Mouse (Mus musculus): ENCODE results near the gene Bin2.

Gene Bin2

DNA sequence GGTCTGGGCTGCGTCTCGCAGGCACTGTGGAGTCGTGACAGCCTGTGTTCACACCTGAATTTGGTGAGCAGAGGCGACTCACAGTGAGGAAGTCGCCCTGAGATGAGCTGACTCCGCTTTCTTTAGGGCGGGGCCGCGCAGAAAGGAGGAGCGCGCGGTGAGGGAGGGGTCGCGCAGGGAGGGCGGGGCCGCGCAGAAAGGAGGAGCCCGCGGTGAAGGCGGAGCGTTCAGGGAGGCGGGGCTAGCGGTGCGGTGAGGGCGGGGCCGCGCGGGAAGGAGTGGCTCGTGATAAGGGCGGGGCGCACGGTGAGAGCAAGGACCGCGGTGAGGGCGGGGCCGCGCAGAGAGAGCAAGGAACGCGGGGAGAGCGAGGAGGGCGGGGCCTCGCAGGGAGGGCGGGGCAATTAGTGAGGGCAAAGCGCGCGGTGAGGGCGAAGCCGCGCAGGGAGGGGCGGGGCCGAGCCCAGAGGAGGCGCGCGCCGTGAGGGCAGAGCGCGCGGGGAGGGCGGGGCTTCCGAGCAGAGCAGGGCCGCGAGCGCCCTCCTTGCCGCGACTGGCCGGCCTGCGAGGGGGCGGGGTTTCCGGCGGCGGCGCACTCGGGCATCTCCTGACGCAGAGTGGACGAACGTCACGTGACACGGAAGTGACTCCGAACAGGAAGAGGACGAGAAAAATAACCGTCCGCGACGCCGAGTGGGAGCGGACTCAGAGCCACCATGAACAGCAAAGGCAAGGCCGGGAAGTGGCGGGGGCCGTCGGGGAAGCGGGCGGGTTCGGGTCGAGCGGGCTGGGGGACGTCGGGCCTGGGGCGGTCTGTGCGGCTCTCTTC is 54.1 kb downstream of the Bin2 start, which contains the start of gene Dazap2:
TSS of gene Dazap2 (plus strand) at position 354 of the 829 bp plus-strand sequence.
- DNase-seq: peak; percentile 99

GRCm38 (mm10) chr15:100614218-100614995 is 54.9 kb downstream of the Bin2 start:
- no peak for DNase-seq

DNA sequence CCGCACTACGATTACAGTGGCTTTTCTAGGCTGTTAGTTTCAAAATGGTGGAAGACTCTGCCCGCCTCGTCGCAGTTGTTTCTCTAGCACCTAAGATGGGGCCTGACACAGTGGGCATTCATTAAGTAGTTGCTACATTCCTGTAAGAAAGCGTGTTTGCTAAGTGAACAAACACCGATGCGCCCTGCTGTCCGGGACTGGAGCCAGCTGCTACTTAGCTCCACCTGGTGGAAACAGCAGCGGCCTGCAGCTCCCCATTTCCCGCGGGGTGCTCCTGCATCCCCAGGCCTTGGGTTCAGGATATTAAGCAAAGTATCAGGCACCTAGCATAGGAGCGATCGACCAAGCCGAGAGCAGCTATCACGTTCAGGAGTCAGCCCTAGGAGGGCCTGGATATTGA is 55.8 kb downstream of the Bin2 start:
- DNase-seq: peak; percentile 72 to 73

- peak; percentile 61 to 64 for DNase-seq
These were observed 56.9 kb downstream of the Bin2 start for GRCm38 (mm10) chr15:100612432-100612831.

GRCm38 (mm10) chr15:100611951-100612350 is 57.4 kb downstream of the Bin2 start:
- DNase-seq: no peak

DNA sequence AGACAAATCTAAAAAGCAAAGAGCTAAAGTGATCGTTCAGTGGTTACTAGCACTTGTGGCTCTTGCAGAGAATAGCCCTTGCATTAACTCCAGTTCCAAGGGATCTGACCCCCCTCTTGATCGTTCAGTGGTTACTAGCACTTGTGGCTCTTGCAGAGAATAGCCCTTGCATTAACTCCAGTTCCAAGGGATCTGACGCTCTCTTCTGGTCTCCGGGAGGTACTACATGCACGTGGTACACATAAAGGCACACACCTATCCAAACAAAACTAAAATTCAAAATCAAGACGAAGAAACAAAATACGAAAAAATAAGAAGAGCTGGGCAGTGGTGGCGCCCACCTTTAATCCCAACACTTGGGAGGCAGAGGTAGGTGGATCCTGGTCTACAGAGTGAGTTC is 62.7 kb downstream of the Bin2 start:
- DNase-seq: peak in 1 of 2 experiments; percentile 43

DNA sequence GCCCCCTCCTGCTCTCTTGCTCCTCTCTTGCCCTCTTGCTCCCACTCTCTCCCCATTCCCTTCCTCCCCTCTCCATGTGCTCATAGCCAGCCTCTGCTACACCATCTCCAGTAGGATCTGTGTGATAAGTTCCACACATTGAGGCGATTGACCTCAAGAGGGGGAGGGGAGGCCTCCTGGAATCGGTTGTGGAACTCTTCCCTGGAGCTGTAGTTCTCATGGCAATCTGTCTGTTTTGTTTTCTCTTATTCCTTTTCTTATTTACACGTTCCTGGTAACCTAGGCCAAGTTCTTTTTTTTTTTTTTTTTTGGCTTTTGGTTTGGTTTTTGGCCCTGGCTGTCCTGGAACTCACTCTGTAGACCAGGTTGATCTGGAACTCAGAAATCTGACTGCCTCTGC is 67.7 kb downstream of the Bin2 start:
- no peak for DNase-seq

- no peak for DNase-seq
These were observed 68.6 kb downstream of the Bin2 start for GRCm38 (mm10) chr15:100600696-100601272.

DNA sequence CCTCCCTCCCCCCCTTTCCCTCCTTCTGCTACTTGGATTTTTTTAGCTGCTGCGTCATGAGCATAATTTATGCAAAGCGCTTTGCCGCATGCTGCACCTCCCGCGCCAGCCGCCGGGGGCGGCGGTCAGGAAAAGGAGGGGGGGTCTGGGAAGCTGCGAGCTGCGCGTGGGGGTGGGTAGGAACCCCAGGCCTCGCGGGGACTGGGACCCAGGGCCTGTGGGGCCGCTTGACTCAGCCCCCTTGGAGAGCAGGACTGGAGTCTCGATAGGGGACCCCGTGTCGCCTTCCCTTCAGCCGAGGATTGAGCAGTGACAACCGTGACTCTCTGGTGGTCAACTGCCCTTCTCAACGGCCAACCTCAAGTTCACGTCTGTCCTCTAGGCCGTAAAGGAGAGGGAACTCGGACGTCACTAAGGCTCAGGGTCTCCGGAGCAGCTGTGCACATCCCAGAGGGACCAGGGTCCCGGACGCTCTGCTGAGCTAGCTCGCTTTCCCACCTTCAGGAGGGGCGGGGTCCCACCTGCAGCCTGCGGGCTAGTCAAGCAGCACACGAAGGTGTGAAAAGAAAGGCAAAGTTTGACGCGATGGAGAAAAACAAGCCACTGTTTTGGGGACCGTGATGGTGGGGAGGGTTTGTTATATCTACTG is 69.2 kb downstream of the Bin2 start:
- DNase-seq: peak; percentile 85 to 86

DNA sequence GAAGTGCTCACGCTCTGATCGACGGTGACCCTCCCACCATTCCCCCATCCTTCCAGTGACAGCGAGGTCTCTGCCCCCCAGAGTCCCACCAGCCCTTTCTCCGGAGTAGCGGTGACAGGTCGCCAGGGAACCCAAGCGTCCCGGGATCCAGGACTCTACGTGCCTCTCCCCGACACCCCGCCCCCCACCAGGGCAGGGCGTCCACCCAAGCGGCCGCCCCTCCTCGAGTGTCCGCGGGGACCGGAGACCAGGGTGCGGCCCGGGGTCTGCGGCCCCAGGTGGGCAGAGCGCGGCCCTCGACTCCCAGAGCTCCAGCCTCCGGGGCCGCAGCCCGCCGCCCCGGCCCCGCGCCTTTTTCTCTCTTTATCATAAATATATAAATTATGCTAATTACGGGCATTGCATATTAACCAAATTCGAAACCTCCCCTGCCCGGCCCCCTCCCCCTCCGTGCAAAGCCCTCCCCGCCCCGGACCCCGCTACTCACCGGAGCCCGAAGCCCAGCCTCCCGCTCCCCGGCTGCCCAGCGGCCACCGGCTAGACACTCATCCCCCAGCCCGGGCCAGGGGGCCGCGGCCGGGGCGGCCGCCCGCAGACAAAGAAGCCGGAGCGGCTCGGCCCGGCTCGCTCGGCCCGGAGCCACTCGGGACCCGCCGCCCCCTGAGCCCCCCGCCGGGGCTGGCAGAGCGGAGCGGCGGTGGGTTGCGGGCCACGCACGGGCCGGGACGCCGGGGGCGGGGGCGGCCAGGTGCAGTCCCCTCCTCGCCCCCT is 69.9 kb downstream of the Bin2 start, which contains the start of gene Pou6f1:
TSS of gene Pou6f1 (minus strand) at position 709 of the 771 bp plus-strand sequence.
- DNase-seq: no peak

DNA sequence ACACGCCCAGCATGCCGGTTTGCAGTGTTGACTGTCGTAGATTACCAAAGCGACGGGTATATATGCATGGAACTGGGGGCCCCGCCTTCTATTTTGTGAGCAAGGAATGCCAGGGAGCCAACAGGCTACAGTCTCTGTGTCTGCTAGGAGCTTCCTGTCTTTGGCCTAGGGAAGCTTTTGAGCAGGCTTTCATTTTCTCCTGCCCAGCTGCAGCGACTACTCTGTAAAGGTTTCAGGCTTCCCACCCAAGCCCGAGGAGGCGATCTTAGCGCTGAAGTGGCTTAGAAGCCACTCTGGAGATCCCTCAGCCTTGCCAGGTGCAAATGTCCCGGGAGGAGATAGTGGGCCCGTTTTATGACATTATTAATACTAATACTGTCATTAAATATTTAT is 70.5 kb downstream of the Bin2 start:
- DNase-seq: peak; percentile 43 to 50

GRCm38 (mm10) chr15:100598287-100598882 is 71.0 kb downstream of the Bin2 start:
- DNase-seq: peak; percentile 30 to 40

- DNase-seq: no peak
These were observed 76.5 kb downstream of the Bin2 start for GRCm38 (mm10) chr15:100592817-100593216.
